In the genomic region with DNA sequence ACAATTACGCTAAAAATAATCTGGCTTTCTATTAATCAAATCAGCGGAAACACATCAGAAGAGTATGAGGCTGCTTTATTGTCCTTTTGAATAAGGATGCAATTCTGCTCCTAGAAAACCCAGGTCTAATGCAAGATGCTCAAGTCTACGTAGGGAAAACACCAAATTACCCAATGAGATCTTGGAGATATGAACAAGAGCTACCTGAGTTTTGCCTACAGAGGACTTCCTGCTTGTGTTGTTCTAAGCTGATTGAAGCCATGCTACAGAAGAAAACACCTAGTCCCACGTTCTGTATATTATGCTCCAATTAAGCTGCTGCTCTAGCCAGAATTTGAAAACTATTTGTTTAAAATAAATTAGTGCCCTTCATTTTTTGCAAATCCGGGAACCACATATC, we compare ENCODE assay signal across 30 mouse cellular contexts.
"Had no signal": no experiment of that assay in that cellular context is flagged by ENCODE, and none has a peak within 500 bp of the region (broad histone marks: within the 10 kb centered on the region; RNA-seq: fewer than 3 reads in every experiment).

No protein-coding gene starts in this region.

- H3K27ac ChIP-seq: heart, embryonic 10.5 days; heart, embryonic 13.5 days; heart, embryonic 15.5 days; hindbrain, embryonic 10.5 days; hindbrain, embryonic 12.5 days; hindbrain, embryonic 13.5 days; hindbrain, embryonic 14.5 days; hindbrain, embryonic 15.5 days; hindbrain, postnatal 0 days; intestine, embryonic 15.5 days; kidney, embryonic 15.5 days; kidney, postnatal 0 days; layer of hippocampus, adult 2 months had no signal

- DNase-seq: heart, postnatal 10 days; heart, postnatal 14 days; heart, postnatal 36 days; heart, postnatal 4 days; kidney, adult 11 months; kidney, adult 18-20 months; kidney, adult 2 months; kidney, adult 8-10 months; kidney, adult 9 months; kidney, postnatal 10 days; kidney, postnatal 14 days; kidney, postnatal 25 days; kidney, postnatal 36 days; kidney, postnatal 4 days had no signal

- ATAC-seq: intestine, embryonic 15.5 days; intestine, embryonic 16.5 days; intestine, postnatal 0 days had no signal

- H3K4me3 ChIP-seq: heart, embryonic 10.5 days; heart, embryonic 12.5 days; heart, embryonic 13.5 days; heart, embryonic 15.5 days; hindbrain, embryonic 10.5 days; hindbrain, embryonic 12.5 days; hindbrain, embryonic 13.5 days; hindbrain, embryonic 15.5 days; intestine, embryonic 15.5 days; kidney, embryonic 15.5 days; layer of hippocampus, adult 2 months had no signal
